Mouse (Mus musculus): ENCODE measurements around the gene Cdkn1c. TPM values are rescaled to one million over a fixed set of nuclear protein-coding genes. Genes with fewer than 3 reads are reported as not detected.

The Cdkn1c gene
- 572 and 617 TPM in 2 replicates for polyA plus RNA-seq (2014; fragmentation: Nextera tagmentation; extraction: Ambion mirVana)

- no peaks in the 10 kb centered on the region for H3K36me3 ChIP-seq (ENCODE audit: control insufficient read depth, insufficient read depth, low read length)
- peaks cover 61% of the 10 kb centered on the region for H3K27me3 ChIP-seq (replicated peaks; ENCODE audit: control insufficient read depth, insufficient read depth, low read length)
- ATAC-seq (replicated peaks; ENCODE audit: low FRiP score) (peak; percentile 88), DNase-seq (ENCODE audit: low spot score) (peak; percentile 90)
- H3K4me2 ChIP-seq = peak within 1 kb of the TSS; percentile 61
- H3K9me3 ChIP-seq (ENCODE audit: control insufficient read depth, low read length) = peaks cover 29% of the 10 kb centered on the region
- H3K4me1 ChIP-seq (replicated peaks; ENCODE audit: control insufficient read depth, insufficient read depth, low read length) = peaks cover 2% of the 10 kb centered on the region; the same call in 1 of the 2 replicates
- 27% methylated on average over 41 of the region's 48 CpGs for WGBS
- H3K9ac ChIP-seq (ENCODE audit: low read depth, low read length) = peak within 1 kb of the TSS; percentile 63
- H3K4me3 ChIP-seq (ENCODE audit: low read depth, low read length) = peak within 1 kb of the TSS; percentile 58
- peak within 1 kb of the TSS; percentile 64 for H3K27ac ChIP-seq (ENCODE audit: low read depth, low read length)
These were observed at the start of gene Cdkn1c for GRCm38 (mm10) chr7:143460874-143461273. TSS of gene Cdkn1c (minus strand) at chr7:143461050.

DNA sequence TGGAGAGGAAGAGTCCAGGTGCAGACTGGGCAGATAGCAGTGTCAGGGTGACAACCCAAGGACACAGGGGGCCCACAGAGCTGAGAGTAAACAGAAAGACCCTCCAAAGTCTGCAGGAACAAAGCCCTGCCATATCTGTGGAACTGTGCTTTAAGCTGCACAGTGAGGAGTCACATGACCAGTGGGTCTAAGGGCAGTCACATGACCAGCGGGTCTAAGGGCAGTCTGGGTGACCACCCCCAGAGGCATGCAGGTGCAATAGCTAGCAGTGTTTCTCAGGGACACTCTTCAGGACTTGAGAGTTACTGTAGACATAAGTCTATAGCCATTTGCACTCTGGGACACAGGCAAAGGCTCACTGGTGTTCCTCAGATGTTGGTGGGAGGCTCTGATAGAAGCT is 48.7 kb upstream of the Cdkn1c start:
- WGBS = 72% methylated on average over 1 of the region's 1 CpGs
- DNase-seq (ENCODE audit: low spot score) (no peak), ATAC-seq (replicated peaks; ENCODE audit: low FRiP score) (no peak)
- Histone ChIP-seq H3K4me2 (no peak overlapping the region), H3K9me3 (ENCODE audit: control insufficient read depth, low read length) (no peaks in the 10 kb centered on the region), H3K4me3 (ENCODE audit: low read depth, low read length) (no peak overlapping the region), H3K9ac (ENCODE audit: low read depth, low read length) (no peak overlapping the region), H3K27ac (ENCODE audit: low read depth, low read length) (no peak overlapping the region), H3K27me3 (replicated peaks; ENCODE audit: control insufficient read depth, insufficient read depth, low read length) (peaks cover 9% of the 10 kb centered on the region), H3K4me1 (replicated peaks; ENCODE audit: control insufficient read depth, insufficient read depth, low read length) (no peaks in the 10 kb centered on the region), H3K36me3 (ENCODE audit: control insufficient read depth, insufficient read depth, low read length) (peaks cover 13% of the 10 kb centered on the region)

DNA sequence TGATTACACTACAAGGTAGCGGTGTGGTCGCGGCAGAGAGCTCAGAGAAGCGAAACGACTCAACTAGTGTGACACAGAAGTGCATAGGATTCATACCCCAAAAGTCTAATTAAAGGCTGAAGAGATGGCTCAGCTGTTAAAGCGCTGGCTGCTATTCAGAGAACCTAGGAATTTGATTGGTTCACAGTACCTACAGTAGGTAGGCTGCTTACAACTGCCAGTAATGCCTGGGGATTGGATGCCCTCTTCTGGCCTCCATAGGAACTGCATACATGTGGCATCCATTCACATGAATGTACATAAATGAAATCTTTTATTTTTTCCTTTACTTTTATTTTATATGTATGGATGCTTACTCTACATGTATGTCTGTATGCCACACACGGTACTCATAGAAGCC is 45.8 kb upstream of the Cdkn1c start:
- no peak for ATAC-seq (replicated peaks; ENCODE audit: low FRiP score)
- 0 out of 2 replicates have a peak, but pooled peaks cover 4% of the 10 kb centered on the region for H3K4me1 ChIP-seq (replicated peaks; ENCODE audit: control insufficient read depth, insufficient read depth, low read length)
- DNase-seq (ENCODE audit: low spot score) = no peak
- 33% methylated on average over 7 of the region's 7 CpGs for WGBS
- no peak overlapping the region for H3K4me3 ChIP-seq (ENCODE audit: low read depth, low read length)
- no peak overlapping the region for H3K4me2 ChIP-seq
- no peaks in the 10 kb centered on the region; the same call in 1 of the 2 replicates for H3K36me3 ChIP-seq (ENCODE audit: control insufficient read depth, insufficient read depth, low read length)
- no peaks in the 10 kb centered on the region for H3K9me3 ChIP-seq (ENCODE audit: control insufficient read depth, low read length)
- no peak overlapping the region for H3K9ac ChIP-seq (ENCODE audit: low read depth, low read length)
- no peak overlapping the region for H3K27ac ChIP-seq (ENCODE audit: low read depth, low read length)
- peaks cover 37% of the 10 kb centered on the region for H3K27me3 ChIP-seq (replicated peaks; ENCODE audit: control insufficient read depth, insufficient read depth, low read length)

- H3K9me3 ChIP-seq (ENCODE audit: control insufficient read depth, low read length) = no peaks in the 10 kb centered on the region
- H3K4me1 ChIP-seq (replicated peaks; ENCODE audit: control insufficient read depth, insufficient read depth, low read length) = 0 out of 2 replicates have a peak, but pooled peaks cover 7% of the 10 kb centered on the region
- ATAC-seq (replicated peaks; ENCODE audit: low FRiP score) = no peak
- H3K4me3 ChIP-seq (ENCODE audit: low read depth, low read length) = no peak overlapping the region
- no peak overlapping the region for H3K4me2 ChIP-seq
- no peak for DNase-seq (ENCODE audit: low spot score)
- 59% methylated on average over 7 of the region's 7 CpGs for WGBS
- H3K27me3 ChIP-seq (replicated peaks; ENCODE audit: control insufficient read depth, insufficient read depth, low read length) = peaks cover 41% of the 10 kb centered on the region
- H3K9ac ChIP-seq (ENCODE audit: low read depth, low read length) = no peak overlapping the region
- H3K36me3 ChIP-seq (ENCODE audit: control insufficient read depth, insufficient read depth, low read length) = no peaks in the 10 kb centered on the region; the same call in 1 of the 2 replicates
- no peak overlapping the region for H3K27ac ChIP-seq (ENCODE audit: low read depth, low read length)
These were observed 45.4 kb upstream of the Cdkn1c start for GRCm38 (mm10) chr7:143506271-143506670.

DNA sequence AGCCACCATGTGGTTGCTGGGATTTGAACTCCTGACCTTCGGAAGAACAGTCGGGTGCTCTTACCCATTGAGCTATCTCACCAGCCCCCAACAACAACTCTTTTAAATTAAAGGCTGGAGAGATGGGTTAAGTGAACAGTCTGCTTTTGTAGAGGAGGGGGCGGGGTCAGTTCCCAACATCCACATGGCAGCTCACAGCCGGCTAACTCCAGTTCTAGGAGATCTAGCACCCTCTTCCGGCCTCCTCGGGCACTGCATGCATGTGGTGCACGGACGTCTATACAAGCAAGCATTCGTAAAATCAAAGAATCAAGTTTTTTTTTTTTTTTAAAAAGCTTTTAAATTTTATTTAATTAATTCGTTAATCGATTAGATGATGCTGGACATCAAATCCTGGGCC is 45.0 kb upstream of the Cdkn1c start:
- H3K4me2 ChIP-seq = no peak overlapping the region
- H3K27me3 ChIP-seq (replicated peaks; ENCODE audit: control insufficient read depth, insufficient read depth, low read length) = peaks cover 45% of the 10 kb centered on the region
- 0 out of 2 replicates have a peak, but pooled peaks cover 7% of the 10 kb centered on the region for H3K4me1 ChIP-seq (replicated peaks; ENCODE audit: control insufficient read depth, insufficient read depth, low read length)
- no peak overlapping the region for H3K27ac ChIP-seq (ENCODE audit: low read depth, low read length)
- peak; percentile 74 for DNase-seq (ENCODE audit: low spot score)
- no peak overlapping the region for H3K4me3 ChIP-seq (ENCODE audit: low read depth, low read length)
- ATAC-seq (replicated peaks; ENCODE audit: low FRiP score) = no peak
- WGBS = 26% methylated on average over 11 of the region's 11 CpGs
- no peak overlapping the region for H3K9ac ChIP-seq (ENCODE audit: low read depth, low read length)
- H3K9me3 ChIP-seq (ENCODE audit: control insufficient read depth, low read length) = no peaks in the 10 kb centered on the region
- no peaks in the 10 kb centered on the region; the same call in 1 of the 2 replicates for H3K36me3 ChIP-seq (ENCODE audit: control insufficient read depth, insufficient read depth, low read length)

- Histone ChIP-seq H3K4me2 (no peak overlapping the region), H3K4me3 (ENCODE audit: low read depth, low read length) (no peak overlapping the region), H3K27me3 (replicated peaks; ENCODE audit: control insufficient read depth, insufficient read depth, low read length) (peaks cover 50% of the 10 kb centered on the region), H3K9ac (ENCODE audit: low read depth, low read length) (no peak overlapping the region), H3K27ac (ENCODE audit: low read depth, low read length) (no peak overlapping the region), H3K4me1 (replicated peaks; ENCODE audit: control insufficient read depth, insufficient read depth, low read length) (0 out of 2 replicates have a peak, but pooled peaks cover 7% of the 10 kb centered on the region), H3K36me3 (ENCODE audit: control insufficient read depth, insufficient read depth, low read length) (no peaks in the 10 kb centered on the region; the same call in 1 of the 2 replicates), H3K9me3 (ENCODE audit: control insufficient read depth, low read length) (no peaks in the 10 kb centered on the region)
- DNase-seq (ENCODE audit: low spot score) (no peak), ATAC-seq (replicated peaks; ENCODE audit: low FRiP score) (no peak)
- 82% methylated on average over 2 of the region's 2 CpGs for WGBS
These were observed 44.6 kb upstream of the Cdkn1c start for GRCm38 (mm10) chr7:143505411-143505810.

GRCm38 (mm10) chr7:143503926-143504325 is 43.1 kb upstream of the Cdkn1c start:
- Histone ChIP-seq H3K4me3 (ENCODE audit: low read depth, low read length) (no peak overlapping the region), H3K27ac (ENCODE audit: low read depth, low read length) (no peak overlapping the region), H3K4me2 (no peak overlapping the region), H3K4me1 (replicated peaks; ENCODE audit: control insufficient read depth, insufficient read depth, low read length) (0 out of 2 replicates have a peak, but pooled peaks cover 7% of the 10 kb centered on the region), H3K9ac (ENCODE audit: low read depth, low read length) (no peak overlapping the region), H3K27me3 (replicated peaks; ENCODE audit: control insufficient read depth, insufficient read depth, low read length) (peaks cover 57% of the 10 kb centered on the region), H3K9me3 (ENCODE audit: control insufficient read depth, low read length) (no peaks in the 10 kb centered on the region), H3K36me3 (ENCODE audit: control insufficient read depth, insufficient read depth, low read length) (no peaks in the 10 kb centered on the region)
- DNase-seq (ENCODE audit: low spot score) (no peak), ATAC-seq (replicated peaks; ENCODE audit: low FRiP score) (no peak)
- 82% methylated on average over 6 of the region's 6 CpGs for WGBS

GRCm38 (mm10) chr7:143502418-143503200 is 41.8 kb upstream of the Cdkn1c start, which contains the start of gene Phlda2:
TSS of gene Phlda2 (minus strand) at chr7:143503150.
- H3K27ac ChIP-seq (ENCODE audit: low read depth, low read length) = no peak within 1 kb of the TSS
- H3K9me3 ChIP-seq (ENCODE audit: control insufficient read depth, low read length) = no peaks in the 10 kb centered on the region
- H3K27me3 ChIP-seq (replicated peaks; ENCODE audit: control insufficient read depth, insufficient read depth, low read length) = peaks cover 57% of the 10 kb centered on the region
- H3K4me2 ChIP-seq = peak within 1 kb of the TSS; percentile 73
- H3K36me3 ChIP-seq (ENCODE audit: control insufficient read depth, insufficient read depth, low read length) = no peaks in the 10 kb centered on the region
- H3K4me3 ChIP-seq (ENCODE audit: low read depth, low read length) = peak within 1 kb of the TSS; percentile 49
- 0 out of 2 replicates have a peak, but pooled peaks cover 7% of the 10 kb centered on the region for H3K4me1 ChIP-seq (replicated peaks; ENCODE audit: control insufficient read depth, insufficient read depth, low read length)
- ATAC-seq (replicated peaks; ENCODE audit: low FRiP score) (no peak), DNase-seq (ENCODE audit: low spot score) (peak; percentile 63)
- 0 out of 2 replicates have a peak within 1 kb of the TSS, but pooled peaks have one; percentile 27 for H3K9ac ChIP-seq (ENCODE audit: low read depth, low read length)
- WGBS = 3% methylated on average over 51 of the region's 51 CpGs
